Mouse (Mus musculus) megakaryocyte-erythroid progenitor cell, adult 5 weeks (primary cell): Measurements from ENCODE around the gene Fam118a. TPM values are rescaled to one million over a fixed set of nuclear protein-coding genes. Genes with fewer than 3 reads are reported as not detected.

Source experiments
- polyA plus RNA-seq: library from polyadenylated mRNA; stranded (reverse); fragments of >175 nt; gene quantifications from 2 replicates; pipeline ENCODE4 v1.2.3, GENCODE M21; 2012

The Fam118a gene
- polyA plus RNA-seq: 4.5 and 5.6 TPM in 2 replicates

DNA sequence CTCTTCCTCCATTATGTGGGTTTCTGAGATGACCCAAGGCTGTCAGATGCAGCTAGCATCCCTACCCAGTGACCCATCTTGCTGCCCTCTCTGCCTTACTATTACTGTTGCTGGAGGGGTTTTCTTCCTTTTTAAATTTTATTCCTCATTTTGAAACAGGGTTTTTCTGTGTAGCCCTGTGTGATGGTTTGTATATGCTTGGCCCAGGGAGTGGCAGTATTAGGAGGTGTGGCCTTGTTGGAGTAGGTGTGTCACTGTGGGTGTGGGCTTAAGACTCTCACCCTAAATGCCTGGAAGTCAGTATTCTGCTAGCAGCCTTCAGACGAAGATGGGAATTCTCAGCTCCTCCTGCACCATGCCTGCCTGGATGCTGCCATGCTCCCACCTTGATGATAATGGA is at the start of gene Fam118a:
Gene Fam118a, plus strand, starts transcription at position 301 of the 400 bp plus-strand sequence.

DNA sequence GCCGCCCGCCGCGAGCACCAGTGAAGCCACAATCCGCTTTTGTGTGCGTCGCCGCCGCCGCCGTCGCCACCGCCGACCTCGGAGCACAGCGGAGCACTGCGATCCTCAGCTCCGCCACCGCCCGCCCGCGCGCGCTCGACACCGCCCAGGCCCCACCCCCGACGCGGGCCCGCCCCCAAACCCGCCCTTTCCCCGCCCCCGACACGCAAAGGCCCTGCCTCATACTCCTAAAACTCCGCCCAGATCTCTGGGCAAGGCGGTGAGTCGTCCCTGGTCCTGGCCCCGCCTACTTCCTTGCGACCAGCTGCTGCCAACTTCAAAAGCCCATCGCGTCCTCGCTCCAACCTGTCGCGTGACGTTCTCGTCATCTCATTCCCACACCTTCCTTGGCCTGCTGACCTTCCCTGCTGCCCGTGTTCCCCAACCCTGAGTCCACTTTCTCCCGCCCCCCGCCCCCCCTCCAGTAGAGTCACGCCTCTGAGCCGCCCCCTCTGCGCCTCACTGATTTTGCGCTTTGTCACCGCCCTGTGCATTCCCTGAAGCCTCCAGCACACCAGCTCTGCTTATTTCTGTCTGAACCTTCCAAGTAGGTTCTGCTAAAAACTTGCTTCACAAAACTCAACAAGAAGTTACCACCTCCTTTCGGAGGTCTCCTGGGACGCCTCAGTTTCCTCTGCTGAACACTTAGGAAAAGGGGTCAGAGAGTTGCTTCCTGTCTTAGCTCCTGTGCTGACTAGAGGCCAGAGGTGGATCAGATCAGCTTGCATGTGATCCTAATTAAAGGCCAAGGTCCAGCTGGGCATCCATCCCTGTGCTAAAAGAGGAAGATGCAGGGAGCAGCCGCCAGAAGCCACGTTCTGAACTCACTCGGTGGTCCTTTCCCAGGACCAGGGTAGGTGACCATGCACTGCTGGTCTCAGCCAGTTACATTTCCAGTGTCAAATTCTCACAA is 40.6 kb upstream of the Fam118a start, which contains the start of gene 5031439G07Rik:
Gene 5031439G07Rik, minus strand, starts transcription at position 678 of the 952 bp plus-strand sequence.

DNA sequence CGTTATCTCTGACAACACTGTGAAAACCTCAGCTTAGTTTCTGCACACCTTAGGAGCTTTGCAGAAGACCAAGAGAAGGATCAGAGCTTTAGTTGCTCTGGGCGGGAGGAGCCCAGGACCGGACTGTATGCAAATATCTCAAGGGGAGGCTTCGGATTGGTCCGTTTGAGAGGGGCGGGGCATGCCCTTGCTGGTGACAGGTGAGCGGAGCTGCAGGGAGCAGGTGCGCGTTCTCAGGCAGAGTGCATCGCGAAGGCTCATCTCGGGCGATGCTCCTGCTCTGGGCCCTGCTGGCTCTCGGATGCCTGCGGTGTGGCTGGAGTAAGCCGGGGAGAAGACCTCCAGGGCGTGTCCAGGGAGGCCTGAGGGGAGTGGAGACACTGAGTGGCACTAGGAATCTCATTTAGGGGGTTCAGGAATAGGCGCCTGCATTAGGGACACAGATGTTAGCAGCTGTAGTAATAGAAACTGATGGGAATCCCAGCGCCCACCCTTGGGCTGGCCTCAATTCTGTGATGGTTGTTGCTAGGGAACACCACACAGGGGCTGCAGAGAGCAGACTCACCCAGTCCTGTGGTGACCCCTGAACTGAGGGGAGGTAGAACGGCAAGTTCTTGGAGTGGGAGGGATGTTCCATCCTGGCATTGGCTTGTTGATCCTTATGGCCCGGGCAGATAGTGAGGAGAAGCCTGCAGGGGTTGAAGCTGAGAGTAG is 11.6 kb upstream of the Fam118a start, which contains the start of gene Upk3a:
Gene Upk3a, plus strand, starts transcription at position 191 of the 714 bp plus-strand sequence.

Other genes with a start within 250 kb of the Fam118a start
- gene Phf21b, start 172.9 kb upstream of the Fam118a start, polyA plus RNA-seq: 1.9 and 3.3 TPM in 2 replicates
- gene Gm29666, start 108.9 kb upstream of the Fam118a start, polyA plus RNA-seq: 0.02 and 0.03 TPM in 2 replicates
- 18.2 and 19.1 TPM in 2 replicates for gene Nup50, start 105.5 kb upstream of the Fam118a start, polyA plus RNA-seq
- 41.5 and 46.0 TPM in 2 replicates for gene 5031439G07Rik, start 40.4 kb upstream of the Fam118a start, polyA plus RNA-seq
- gene Upk3a, start 11.8 kb upstream of the Fam118a start, polyA plus RNA-seq: not detected in 2 replicates
- 0.01 TPM in 1 of 2 replicates, not detected in the other for gene Smc1b, start 103.0 kb downstream of the Fam118a start, polyA plus RNA-seq
- not detected in 2 replicates for gene Ribc2, start 103.1 kb downstream of the Fam118a start, polyA plus RNA-seq
- gene Fbln1, start 177.0 kb downstream of the Fam118a start, polyA plus RNA-seq: 0.31 and 0.42 TPM in 2 replicates